Mouse (Mus musculus): Measurements from ENCODE around the gene Mgat4a.
"Not testable (repeated sequence)": the region's sequence is repeated elsewhere in the genome, so short reads cannot be mapped to it uniquely, and the experiment has no call there.

Gene Mgat4a

GRCm38 (mm10) chr1:37531654-37532532 lies 8.9 kb downstream of the Mgat4a start:
- DNase-seq: no peak

- DNase-seq: no peak
These were observed 10.8 kb downstream of the Mgat4a start for GRCm38 (mm10) chr1:37530061-37530460.

DNA sequence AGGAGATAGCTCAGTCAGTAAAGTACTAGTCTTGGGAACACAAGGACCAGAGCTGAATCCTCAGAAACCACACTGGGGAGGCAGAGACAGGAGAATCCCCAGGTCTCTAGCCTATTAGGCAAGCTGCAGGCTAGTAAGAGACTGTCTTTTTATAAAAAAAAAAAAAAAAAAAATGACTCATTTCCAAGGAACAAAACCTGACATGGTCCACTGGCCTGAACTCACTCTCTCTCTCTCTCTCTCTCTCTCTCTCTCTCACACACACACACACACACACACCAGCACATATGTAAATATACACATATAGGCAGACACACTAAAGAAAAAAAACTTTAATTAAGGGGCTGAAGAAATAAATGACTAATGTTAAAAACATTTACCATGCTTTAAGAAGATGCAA lies 14.6 kb downstream of the Mgat4a start:
- DNase-seq: no peak

DNA sequence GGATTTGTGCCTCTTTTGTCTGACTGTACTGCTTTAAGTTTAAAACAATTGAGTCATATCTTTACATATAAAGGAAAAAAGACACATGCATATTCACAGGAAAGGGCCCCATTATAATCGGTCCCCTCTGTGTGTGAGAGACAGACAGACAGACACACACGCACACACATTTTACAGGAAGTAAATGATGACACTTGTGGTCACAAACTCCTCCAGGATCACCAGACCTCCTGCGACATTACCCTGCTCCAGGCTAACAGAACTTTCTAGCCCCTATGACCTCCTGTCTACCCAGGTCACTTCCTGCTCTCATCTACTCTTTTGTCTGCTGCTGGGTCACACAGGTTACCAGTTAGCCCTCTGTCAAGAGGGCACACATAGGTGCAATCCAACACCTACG lies 16.1 kb downstream of the Mgat4a start:
- DNase-seq: no peak

- not testable (repeated sequence) for DNase-seq
These were observed 16.7 kb downstream of the Mgat4a start for GRCm38 (mm10) chr1:37524122-37524521.

GRCm38 (mm10) chr1:37523548-37523947 lies 17.3 kb downstream of the Mgat4a start:
- not testable (repeated sequence) for DNase-seq

DNA sequence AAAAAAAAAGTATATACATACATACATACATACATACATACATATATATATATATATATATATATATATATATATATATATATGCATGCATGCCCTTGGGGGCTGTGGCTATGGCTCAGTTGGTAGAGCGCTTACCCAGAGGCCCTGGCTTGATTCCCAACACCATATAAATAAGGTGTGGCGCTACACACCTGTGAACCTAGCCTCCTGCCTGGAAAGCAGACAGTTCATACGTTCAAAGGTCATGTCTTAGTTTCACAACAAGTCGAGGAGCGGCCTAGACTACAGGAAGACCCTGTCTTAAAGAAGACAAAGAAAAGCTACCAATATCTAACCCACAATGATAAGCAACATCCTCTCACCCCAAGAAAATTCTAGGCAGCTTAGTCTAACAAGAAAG lies 18.7 kb downstream of the Mgat4a start:
- no peak for DNase-seq

DNA sequence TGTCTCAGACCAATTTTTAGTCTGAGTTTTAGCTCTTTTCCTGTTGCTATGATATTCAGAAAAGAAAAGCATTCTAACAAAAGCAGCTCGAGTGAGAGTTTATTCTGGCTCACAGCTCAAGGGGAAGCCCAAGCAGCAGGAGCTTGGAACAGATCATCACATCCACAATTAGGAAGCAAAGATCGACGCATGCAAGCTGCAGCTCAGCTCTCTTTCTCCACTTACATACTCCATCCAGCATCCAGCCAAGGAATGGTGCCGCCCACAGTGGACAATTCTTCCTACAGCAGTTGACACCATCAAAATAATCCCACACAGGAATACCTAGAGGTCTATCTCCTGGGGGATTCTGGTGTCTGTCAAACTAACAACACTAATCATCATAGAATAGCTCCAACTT lies 22.0 kb downstream of the Mgat4a start:
- DNase-seq: no peak

DNA sequence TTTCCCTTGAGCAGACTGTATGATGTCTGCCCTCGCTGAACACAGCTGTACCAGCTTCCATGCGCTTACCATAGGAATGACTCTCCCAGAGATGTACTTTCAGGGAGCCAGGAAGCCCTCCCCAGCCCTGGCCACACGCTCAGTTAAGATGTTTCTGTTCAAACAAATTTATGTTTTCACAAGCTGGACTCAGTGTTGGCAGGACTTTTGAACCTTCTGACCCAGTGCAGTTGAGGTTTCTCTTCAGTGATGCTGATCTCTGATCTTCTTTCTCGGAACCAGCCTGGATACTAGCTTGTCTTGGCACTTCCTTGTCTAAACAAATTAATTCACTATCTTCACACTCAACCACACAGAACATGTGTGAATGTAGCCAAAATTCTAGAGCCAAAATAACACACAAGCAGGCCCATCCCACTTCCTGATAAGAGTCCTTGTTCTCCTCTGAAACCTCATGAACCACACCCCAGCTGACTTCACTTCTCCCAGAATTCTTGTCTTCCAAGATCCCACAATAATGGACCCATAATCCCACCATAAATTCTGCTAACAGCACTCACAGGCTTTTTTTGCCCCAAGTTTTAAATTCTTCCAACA lies 22.6 kb downstream of the Mgat4a start:
- DNase-seq: no peak

GRCm38 (mm10) chr1:37512961-37513431 lies 27.8 kb downstream of the Mgat4a start:
- DNase-seq: no peak

DNA sequence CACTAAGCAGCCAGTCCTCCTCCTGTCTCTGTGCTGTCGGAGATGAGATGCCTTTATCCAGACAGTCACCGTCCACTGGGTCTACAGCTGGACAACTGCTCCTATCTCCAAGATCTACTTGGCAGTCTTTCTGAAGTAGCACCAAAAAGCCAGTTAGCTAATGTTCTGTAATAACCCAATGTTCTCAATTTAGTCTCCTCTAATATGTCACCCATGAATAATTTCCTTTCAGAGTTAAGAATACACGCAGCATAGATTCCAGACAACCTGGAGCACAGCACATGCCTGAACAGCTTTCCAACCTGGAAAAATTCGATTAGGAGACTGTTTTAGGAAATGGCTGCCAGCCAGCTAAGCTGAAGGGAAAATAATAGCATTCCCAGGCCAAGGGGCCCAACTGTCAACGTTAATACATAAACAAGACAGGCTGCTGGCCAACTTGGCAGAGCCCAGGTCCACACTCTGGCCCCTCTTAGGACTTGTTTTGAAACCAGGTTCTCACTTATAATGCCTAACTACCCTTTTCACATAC lies 28.6 kb downstream of the Mgat4a start:
- DNase-seq: no peak

DNA sequence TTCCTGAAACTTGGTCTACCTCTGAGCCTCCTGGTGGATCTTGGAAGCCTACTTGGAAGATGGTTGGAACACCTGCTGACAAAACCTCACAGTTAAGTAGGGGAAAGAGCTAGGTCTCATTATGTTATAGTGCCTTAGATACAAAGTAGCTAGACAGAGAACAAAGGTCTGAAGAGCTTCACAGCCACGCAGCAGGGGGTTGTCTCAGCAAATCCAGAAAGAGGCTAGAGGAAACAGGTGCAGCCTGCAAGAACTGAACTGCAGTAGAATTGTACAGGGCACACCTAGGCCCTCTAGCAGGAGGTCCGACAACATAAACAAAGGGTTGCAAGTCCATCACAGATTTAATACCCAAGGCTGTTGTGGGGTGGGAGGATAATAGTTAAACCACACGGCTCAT lies 30.6 kb downstream of the Mgat4a start:
- no peak for DNase-seq

DNA sequence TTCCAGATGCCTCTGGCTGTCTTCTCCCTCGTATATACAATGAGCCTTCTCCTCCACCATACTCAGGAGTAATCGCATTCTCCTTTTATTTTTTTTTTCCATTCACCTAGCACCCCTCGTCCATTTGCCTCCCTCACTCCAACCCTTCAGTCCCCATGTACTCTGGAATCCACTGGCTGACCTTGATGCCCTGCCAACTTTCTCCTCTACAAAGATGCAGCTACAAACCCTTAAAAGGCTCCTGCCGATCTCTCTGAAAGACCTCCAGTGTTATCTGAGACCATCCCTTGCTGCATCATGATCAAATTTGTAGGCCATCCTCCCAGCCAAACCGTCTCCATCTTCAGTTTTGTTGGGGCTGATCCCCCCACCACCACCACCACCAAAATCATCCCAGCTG lies 31.4 kb downstream of the Mgat4a start:
- DNase-seq: no peak

GRCm38 (mm10) chr1:37505348-37505730 lies 35.5 kb downstream of the Mgat4a start:
- DNase-seq: no peak

DNA sequence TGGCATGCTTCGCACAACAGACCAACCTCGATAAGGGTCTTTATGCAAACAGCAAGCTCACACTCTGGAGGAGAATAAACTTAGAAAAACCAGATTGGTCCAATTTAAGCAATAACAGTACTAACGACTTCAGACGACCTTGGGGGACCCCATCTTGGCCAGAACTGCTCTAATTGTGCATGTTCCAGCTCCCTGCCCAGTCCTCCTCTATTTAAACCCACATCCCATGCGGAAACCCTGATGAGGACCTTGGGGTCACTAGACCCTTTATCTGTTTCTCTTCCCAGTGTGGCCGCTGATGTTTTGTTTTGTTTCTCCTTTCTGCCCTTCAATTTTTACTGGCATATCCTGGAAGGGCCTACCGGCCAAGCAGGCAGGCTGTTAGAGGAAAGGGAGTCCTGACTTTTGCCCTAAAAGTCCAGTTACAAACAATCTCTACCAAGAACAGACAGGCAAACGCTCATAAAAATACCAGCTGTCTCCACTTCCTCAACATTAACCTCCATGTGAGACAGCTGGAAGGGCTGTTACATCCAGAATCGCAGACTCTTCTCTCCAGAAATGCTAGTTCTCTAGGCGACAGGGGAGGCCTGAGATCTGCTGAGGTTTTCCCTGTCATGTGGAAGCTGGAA lies 36.0 kb downstream of the Mgat4a start:
- DNase-seq: no peak

- no peak for DNase-seq
These were observed 37.2 kb downstream of the Mgat4a start for GRCm38 (mm10) chr1:37503656-37504055.

DNA sequence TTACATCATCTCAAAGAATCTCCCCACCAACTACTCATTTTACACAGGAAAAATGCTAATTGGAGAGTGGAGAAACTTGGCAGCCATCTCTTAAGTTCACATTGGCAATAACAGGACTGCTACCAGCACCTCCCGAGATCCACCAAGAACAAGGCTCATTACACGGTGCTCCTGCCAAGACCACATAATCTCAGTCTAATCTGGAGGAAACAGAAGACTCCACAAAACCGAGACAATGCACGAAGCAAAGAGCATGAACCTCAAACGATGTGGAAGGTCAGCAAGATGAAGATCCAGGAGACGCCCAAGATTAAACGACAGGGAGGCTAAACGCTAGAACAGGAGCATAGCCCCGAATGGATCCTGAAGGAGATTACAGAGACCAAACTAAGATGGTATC lies 38.5 kb downstream of the Mgat4a start:
- DNase-seq: no peak

- no peak for DNase-seq
These were observed 40.1 kb downstream of the Mgat4a start for GRCm38 (mm10) chr1:37500723-37501122.

DNA sequence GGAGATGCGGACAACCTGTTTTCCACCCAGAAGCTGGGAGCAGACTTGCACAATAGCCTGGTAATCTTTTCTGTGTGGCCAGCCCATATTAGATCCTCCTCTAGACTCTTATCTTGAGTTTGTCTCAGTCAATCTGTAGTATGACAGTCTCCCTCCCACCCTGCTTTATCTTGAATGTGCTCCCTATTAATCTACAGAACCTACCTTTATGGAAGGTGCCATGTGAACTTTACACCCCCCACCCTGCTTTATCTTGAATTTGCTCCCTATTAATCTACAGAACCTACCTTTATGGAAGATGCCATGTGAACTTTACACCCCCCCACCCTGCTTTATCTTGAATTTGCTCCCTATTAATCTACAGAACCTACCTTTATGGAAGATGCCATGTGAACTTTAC lies 41.4 kb downstream of the Mgat4a start:
- DNase-seq: not testable (repeated sequence)

DNA sequence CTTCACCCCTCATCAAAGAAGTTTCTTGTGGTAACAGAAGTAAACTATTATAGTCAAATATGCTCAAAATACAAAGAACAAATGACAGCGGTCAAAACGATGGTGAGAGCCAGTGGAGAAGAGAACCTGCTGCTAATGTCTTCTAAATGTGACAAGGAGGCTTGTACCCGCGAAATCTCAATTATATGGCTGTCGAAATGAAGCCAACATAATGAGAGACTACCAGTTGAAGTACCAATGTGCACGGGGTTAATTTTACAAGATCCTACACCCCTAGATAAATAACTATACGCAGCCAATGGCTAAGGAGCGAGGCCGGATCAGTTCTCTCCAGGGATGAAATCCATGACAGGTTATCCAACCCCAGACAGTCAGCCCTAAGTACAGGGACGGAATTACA lies 41.9 kb downstream of the Mgat4a start:
- no peak for DNase-seq

- no peak for DNase-seq
These were observed 44.1 kb downstream of the Mgat4a start for GRCm38 (mm10) chr1:37496591-37497280.

DNA sequence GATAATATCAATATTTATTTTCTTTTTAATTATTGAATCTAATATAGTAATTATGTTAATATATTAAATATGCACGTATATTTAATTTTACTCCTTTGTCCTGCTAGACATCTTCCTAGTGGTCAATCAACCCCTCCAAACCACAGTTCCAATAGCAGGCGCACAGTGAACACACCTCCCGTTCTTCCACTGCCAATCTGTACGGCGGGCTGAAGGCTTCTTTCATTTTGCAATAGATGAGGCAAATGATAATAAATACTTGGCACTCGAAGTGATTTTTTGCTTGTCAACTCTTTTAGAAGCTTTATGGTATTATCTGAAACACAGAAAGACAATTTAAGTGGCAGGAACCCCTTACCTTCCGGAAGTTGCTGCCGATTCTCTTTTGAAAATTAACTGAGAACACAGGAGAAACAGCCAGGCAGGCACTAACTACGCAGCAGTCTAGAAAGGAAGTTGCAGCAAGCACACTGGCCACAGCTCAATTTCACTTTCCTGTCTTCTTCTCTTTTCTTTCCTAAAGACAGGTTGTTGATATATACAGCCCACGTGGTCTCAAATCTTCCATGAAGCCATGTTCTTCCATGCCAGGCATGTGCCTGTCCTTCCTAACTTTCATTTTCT lies 45.0 kb downstream of the Mgat4a start:
- DNase-seq: no peak

- DNase-seq: no peak
These were observed 45.7 kb downstream of the Mgat4a start for GRCm38 (mm10) chr1:37495104-37495503.

Measured in right cerebral cortex, postnatal 4 days (tissue).